Mouse (Mus musculus) kidney, adult 2 months (tissue): ENCODE measurements around the gene Rerg.

Source experiments
- CTCF ChIP-seq: fragments of 200-500 bp; conservative IDR thresholded peaks from 2 replicates; pipeline ENCODE4 v1.5.1; 2011; ENCODE audit warnings: low read depth, mild to moderate bottlenecking, control low read depth, low read length, moderate library complexity, mixed read lengths; ENCODE audit not compliant: insufficient read depth, insufficient read length
- POLR2A ChIP-seq: fragments of 200-500 bp; IDR thresholded peaks from one replicate; pipeline ENCODE4 v1.6.1; 2011; ENCODE audit warnings: low read depth, low read length, control low read depth

DNA sequence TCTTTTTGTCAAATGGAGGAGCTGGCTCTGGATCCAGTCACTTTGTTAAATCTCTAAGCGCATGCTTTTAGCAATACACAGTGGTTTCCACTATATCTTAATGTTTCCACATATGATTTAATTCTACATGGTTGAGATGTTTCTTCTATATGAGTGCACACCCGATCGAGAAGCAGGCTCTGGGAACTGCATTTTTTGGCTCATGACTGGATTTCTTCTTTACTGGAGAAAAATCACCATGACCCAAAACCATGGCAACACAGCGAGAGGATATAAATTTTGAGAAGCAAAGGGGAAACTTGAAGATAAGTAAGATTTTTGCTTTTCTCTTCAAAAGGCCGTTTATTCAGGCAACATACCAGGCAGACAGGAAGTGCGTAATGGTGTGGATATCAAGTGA lies 94.1 kb downstream of the Rerg start:
- TF ChIP-seq POLR2A (no peak), CTCF (no peak)
